Mouse (Mus musculus) thymus, adult 2 months (tissue): Measurements from ENCODE around the gene Gm9913. TPM values are rescaled to one million over a fixed set of nuclear protein-coding genes. Genes with fewer than 3 reads are reported as not detected.
A peak's percentile ranks its signal among the peaks of the same experiment; 100 is the strongest.

Source experiments
- DNase-seq: peaks from one replicate; pipeline ENCODE4 v3.0.0; 2021
- H3K27ac ChIP-seq: fragments of 200-500 bp; 2 replicates; pipeline ENCODE4 v1.5.1; 2012; ENCODE audit warnings: low read length, control low read depth; ENCODE audit not compliant: control insufficient read depth, insufficient read depth
- H3K27me3 ChIP-seq: fragments of 200-500 bp; 2 replicates; pipeline ENCODE4 v1.6.1; 2012; ENCODE audit warnings: mild to moderate bottlenecking, low read length, moderate library complexity, mixed read lengths; ENCODE audit not compliant: control insufficient read depth, insufficient read depth
- H3K36me3 ChIP-seq: fragments of 200-500 bp; 2 replicates; pipeline ENCODE4 v1.6.1; 2012; ENCODE audit warnings: mild to moderate bottlenecking, low read length, moderate library complexity; ENCODE audit not compliant: control insufficient read depth, insufficient read depth
- H3K4me1 ChIP-seq: fragments of 200-500 bp; replicated peaks from 2 replicates; pipeline ENCODE4 v1.6.1; 2012; ENCODE audit warnings: low read length; ENCODE audit not compliant: control insufficient read depth, insufficient read depth
- H3K4me3 ChIP-seq: fragments of 200-500 bp; 2 replicates; pipeline ENCODE4 v1.5.1; 2012; ENCODE audit warnings: mild to moderate bottlenecking, low read length, control low read depth, moderate library complexity; ENCODE audit not compliant: control insufficient read depth, insufficient read depth
- CTCF ChIP-seq: fragments of 200-500 bp; IDR thresholded peaks from 2 replicates; pipeline ENCODE4 v1.5.1; 2012; ENCODE audit warnings: mild to moderate bottlenecking, control low read depth, low read length, moderate library complexity, borderline replicate concordance; ENCODE audit not compliant: control insufficient read depth, poor library complexity, insufficient read depth; ENCODE audit errors: extremely low read depth
- POLR2A ChIP-seq: fragments of 200-500 bp; IDR thresholded peaks from 2 replicates; pipeline ENCODE4 v1.6.1; 2012; ENCODE audit warnings: mild to moderate bottlenecking, low read length, control low read depth, moderate library complexity; ENCODE audit not compliant: control insufficient read depth, poor library complexity, insufficient read depth; ENCODE audit errors: extremely low read depth
- WGBS: fragments of 180-500 bp; shearing (Covaris S2); methylation state at CpG from one replicate; pipeline ENCODE4 v1.1.7; 2018; 5-methylcytosine and 5-hydroxymethylcytosine counted together
- polyA plus RNA-seq: library from polyadenylated mRNA; depleted of rRNA; stranded (reverse); fragments of >200 nt; gene quantifications from 2 replicates; pipeline ENCODE4 v1.2.3, GENCODE M21; 2012

Gm9913 gene
- polyA plus RNA-seq, 1 experiment, result 0.08 TPM

DNA sequence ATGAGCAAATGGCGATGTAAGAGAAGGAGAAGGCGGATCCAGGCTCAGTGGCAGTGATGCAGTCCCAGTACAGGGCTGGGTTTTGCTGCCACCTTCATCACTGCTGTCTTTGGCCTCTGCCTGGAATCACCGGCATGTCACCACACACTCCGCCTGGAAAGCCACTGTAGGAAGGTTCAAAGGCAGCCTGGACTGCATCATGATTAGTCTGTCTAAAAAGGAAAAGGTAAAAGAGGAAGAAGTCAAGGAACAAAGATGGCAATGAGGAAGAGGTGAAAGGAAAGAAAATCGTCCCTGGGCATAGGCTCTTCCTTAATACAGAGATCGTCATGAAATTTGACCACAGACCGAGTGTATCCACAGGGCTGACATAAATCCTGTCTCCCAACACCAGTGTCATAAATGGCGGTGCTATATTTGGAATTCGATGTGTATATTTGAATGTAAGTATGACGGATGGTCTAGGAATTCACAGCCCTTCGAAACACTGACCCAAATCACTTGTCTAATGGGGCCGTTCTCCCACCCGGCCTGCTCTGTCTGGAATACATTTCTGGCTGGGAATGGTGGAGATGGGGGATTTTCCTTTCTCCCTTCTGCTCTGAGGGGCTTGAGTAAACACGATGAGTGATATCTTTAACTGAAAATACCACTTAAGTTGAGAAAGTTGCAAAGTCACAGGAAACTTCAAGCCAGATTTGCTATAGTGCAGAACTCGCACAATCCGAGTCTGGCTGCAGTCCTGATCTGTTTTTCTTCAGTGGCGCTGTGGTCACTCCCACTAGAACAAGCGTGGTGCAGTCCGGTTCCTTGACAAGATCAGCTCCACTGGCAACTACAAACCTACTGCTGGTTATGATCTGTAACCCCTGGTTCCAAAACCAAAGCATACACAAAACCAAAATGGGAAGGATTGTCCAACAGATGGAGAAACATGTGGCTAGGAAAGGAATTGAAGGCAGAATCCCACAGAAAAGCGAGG lies 9.8 kb upstream of the Gm9913 start:
- no peaks in the 10 kb centered on the region for H3K36me3 ChIP-seq
- 72% methylated on average over 20 of the region's 20 CpGs for WGBS
- DNase-seq, result no peak
- no peak overlapping the region for H3K27ac ChIP-seq
- TF ChIP-seq POLR2A (no peak), CTCF (no peak)
- H3K4me3 ChIP-seq, result no peak overlapping the region
- H3K4me1 ChIP-seq, result no peaks in the 10 kb centered on the region
- H3K27me3 ChIP-seq, result no peaks in the 10 kb centered on the region

DNA sequence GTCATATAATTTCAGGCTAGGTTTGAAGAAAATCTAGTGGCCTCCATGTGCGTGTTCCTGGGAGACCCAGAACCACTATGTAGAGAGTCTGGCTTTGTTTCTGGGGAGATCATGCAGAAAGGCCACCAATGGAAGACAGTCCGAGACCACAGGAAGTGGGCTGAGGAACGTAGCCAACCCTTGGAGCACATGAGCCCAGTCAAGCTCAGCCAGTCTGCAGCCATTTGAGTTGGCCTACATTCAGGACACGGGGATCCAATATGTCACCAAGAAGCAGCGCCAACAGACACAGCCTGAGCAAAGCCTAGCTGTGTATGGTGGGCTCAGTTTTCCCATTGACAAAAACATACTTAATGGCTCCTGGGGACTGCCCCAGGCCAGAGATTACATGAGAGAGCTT lies 8.2 kb upstream of the Gm9913 start:
- whole genome bisulfite sequencing, result 69% methylated on average over 5 of the region's 5 CpGs
- no peak overlapping the region for H3K4me3 ChIP-seq
- no peak overlapping the region for H3K27ac ChIP-seq
- H3K4me1 ChIP-seq, result no peaks in the 10 kb centered on the region
- H3K27me3 ChIP-seq, result no peaks in the 10 kb centered on the region
- DNase-seq, result no peak
- no peaks in the 10 kb centered on the region for H3K36me3 ChIP-seq
- TF ChIP-seq POLR2A, result no peak
- TF ChIP-seq CTCF, result no peak

DNA sequence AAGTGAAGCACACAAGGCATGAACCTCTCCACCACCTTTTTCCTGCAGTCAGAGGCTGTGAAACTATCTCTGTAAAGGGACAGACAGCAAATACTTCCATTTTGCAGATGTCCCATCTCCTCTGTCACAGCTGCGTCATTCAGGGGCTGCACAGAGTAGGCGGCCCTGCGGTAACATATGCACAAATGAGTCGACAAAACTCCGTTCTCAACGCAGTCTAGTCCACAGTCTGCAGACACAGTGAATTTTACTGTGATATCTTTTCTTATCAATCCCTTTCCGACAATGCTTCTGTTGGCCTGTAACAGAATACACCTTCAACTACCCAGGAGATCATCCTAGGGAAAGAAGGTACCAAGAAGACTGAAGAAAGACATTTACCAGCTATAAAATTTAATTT lies 6.7 kb upstream of the Gm9913 start:
- TF ChIP-seq CTCF, result no peak
- TF ChIP-seq POLR2A, result no peak
- Histone ChIP-seq H3K27me3 (no peaks in the 10 kb centered on the region), H3K4me1 (no peaks in the 10 kb centered on the region), H3K36me3 (no peaks in the 10 kb centered on the region), H3K27ac (no peak overlapping the region), H3K4me3 (no peak overlapping the region)
- DNase-seq, result no peak
- WGBS, result 90% methylated on average over 7 of the region's 7 CpGs

DNA sequence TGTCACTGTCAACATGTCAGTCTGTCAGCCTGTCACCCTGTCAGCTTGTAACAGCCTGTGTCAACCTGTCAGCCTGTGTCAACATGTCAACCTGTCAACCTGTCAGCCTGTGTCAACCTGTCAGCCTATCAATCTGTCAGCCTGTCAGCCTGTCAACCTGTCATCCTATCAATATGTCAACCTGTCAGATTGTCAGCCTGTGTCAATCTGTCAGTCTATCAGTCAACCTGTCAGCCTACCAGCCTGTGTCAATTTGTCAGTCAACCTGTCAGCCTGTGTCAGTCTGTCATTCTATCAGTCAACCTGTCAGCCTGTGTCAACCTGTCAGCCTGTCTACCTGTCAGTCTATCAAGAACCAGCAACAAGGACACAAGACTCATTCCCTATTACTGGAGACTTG lies 3.4 kb upstream of the Gm9913 start:
- H3K36me3 ChIP-seq, result no peaks in the 10 kb centered on the region
- H3K27ac ChIP-seq, result no peak overlapping the region
- TF ChIP-seq POLR2A, result no peak
- TF ChIP-seq CTCF, result no peak
- no peak for DNase-seq
- H3K4me3 ChIP-seq, result no peak overlapping the region
- H3K27me3 ChIP-seq, result no peaks in the 10 kb centered on the region; the same call in 1 of the 2 replicates
- H3K4me1 ChIP-seq, result no peaks in the 10 kb centered on the region

DNA sequence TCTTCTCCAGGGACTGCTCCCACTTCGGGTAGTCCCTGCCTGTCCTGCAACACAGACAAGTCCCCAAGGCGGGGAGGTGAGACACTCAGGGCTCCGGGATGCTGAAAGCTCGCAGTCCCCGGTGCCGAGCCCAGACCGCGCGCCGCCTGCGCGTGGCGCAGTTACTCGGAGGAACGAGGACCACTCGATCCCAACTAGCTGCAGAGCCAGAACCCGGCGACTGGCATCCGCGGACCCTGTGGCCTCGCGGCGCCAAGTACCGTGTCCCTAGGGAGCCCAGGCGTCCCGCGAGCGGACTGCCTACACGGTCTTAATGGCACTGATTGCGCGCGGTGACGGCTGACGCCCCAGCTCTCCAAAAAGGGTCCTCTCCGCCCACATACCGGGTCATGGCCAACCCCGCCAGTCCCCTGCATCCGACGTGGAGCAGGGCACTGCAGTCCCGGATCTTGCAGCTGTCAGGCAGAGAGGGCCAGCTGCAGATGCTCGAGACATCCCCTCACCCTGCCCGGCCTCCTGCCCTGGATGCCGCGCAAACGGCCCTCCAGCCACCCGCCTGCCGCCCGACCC lies 942 bp downstream of the Gm9913 start:
- WGBS, result 1% methylated on average over 48 of the region's 48 CpGs
- DNase-seq, result no peak

DNA sequence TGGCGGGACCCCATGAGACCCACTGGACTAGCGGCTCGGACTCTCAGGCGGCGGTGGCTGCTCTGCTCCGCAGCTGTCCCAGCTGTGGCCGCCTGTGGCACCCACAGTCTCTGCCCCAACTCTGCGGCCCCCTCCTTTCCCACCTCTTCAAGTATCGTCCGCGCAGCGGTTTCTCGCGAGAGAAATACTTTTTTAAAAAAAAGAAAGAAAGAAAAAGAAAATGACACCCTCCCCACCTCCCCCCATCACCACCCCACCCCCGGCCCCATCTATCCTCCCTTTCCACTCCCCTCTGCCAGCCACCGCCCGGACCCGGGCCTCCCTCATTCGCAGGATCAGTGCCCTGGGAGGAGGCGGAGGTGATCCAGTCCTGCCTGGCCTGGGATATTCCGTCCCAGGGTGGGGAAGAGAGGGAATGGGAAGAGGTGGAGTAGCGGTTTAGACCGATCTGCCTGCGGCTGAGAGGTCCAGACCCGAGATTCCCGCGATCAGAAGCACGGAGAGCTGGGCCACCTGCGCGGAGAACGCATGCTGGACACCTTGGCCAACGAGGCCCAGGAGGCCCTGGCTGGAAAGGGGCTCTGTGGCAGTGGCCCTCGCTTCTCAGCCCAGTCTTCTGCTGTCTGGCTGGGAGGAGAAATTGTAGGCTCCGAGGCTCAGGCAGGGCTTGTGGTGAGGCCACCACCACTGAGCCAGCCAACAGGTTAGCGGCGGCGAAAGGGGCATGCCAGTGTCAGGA lies 1.6 kb downstream of the Gm9913 start:
- Histone ChIP-seq H3K27me3 (no peaks in the 10 kb centered on the region; the same call in 1 of the 2 replicates), H3K4me1 (no peaks in the 10 kb centered on the region), H3K4me3 (peak overlapping the region; percentile 11; the same call in 1 of the 2 replicates), H3K27ac (no peak overlapping the region), H3K36me3 (no peaks in the 10 kb centered on the region)
- no peak for DNase-seq
- WGBS, result 6% methylated on average over 37 of the region's 37 CpGs
- TF ChIP-seq CTCF (no peak), POLR2A (no peak)

More for the DNA sequence above, 942 bp downstream of the Gm9913 start:
- Histone ChIP-seq H3K36me3 (no peaks in the 10 kb centered on the region), H3K27ac (no peak overlapping the region), H3K4me3 (peak overlapping the region; percentile 11; the same call in 1 of the 2 replicates), H3K4me1 (no peaks in the 10 kb centered on the region), H3K27me3 (no peaks in the 10 kb centered on the region; the same call in 1 of the 2 replicates)
- TF ChIP-seq CTCF (no peak), POLR2A (no peak)
